Mouse (Mus musculus): Measurements from ENCODE around the gene Klhl21. TPM values are rescaled to one million over a fixed set of nuclear protein-coding genes. Genes with fewer than 3 reads are reported as not detected.

The Klhl21 gene
- total RNA-seq (2021), result 10 to 100 TPM; 86.2 to 91.5 TPM

DNA sequence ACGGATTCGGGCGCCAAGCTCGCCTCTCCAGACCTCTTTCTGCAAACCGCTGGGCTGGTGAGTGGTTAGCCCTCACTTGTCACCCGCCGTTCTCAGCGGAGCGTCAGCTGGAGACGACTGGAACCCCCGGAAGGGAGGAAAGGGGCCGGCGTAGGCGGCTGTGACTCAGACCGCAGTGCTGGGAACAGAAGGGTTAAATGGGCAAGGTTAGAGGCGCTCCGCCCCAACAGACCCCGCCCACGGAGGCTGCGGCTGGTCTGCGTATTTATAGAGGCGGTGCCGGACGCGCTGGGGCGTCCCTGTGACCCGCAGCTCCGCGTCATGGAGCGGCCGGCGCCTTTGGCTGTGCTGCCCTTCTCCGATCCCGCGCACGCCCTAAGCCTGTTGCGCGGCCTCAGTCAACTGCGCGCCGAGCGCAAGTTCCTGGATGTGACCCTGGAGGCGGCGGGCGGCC, at the start of gene Klhl21:
Klhl21 (plus strand) TSS at position 182 of the 454 bp plus-strand sequence.
- intact Hi-C loops (cut with DNase I), result loop anchor here (1.0 kb wide), 2 partner anchors 12 to 19 kb away; partner anchors contain the start of genes Phf13 and Zbtb48
- peak; percentile 96 for DNase-seq

DNA sequence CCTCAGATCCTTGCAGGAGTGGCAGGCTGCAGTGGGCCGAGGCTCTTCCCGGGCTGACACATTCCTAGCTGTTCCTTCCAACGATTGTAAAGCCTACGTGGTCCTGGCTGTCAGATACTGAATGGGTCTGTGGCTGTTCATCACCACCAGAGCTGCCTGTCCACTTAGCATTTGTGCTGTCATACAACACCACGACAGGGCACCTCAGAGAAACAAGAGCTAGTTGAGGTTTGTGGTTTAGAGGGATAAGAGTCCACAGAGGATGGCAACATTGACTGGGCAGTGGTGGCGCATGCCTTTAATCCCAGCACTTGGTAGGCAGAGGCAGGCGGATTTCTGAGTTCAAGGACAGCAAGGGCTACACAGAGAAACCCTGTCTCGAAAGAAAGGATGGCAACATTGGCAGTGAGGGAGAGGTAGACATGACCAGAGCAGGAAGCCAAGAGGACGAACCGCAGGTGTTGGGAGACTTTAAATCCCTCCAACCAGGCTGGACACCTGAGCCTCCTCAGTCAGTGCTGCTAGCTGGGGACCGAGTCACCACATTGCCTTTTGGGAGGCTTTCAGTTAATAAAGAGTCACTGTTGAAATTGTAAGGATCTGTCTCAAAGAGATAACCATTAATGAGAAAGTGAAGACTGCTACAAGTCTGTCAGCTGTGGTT, 48.6 kb upstream of the Klhl21 start:
- no peak for DNase-seq
- intact Hi-C loops (cut with DNase I), result no loop called here

DNA sequence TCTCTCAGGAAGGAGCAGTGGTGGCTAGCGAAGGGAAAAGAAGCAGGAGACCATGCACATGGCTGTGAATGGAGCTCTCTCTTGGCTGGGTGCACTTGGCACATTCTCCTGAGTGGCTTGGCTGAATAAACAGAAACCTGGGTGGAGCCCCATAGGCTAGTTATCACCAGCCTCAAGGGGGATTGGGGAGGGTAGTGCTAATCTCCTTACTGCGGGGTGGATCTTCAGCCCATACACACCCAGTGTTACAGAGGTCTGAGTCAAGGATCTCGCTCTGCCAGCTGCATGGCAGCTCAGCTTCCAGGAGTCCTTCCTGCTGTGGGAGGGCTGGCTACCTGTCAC, 48.1 kb upstream of the Klhl21 start:
- intact Hi-C loops (cut with DNase I), result no loop called here
- DNase-seq, result no peak

DNA sequence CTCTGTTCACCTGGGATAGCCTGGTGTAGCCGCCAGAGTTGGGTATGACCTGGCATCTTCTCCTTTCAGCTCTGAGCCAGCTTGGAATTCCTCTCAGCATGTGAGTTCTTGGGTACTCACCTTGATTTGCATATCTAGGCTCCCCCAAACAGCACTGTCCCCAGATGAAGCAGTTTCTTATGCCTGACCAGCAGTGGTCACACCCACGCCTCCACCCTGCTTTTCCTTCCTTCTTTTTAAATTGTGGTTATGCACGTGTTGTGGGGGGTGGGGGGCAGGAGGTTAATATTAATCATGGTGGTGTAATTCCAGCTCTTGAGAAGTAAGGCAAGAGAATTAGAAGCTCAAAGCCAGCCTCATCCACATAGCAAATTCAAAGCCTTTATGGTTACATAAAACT, 45.8 kb upstream of the Klhl21 start:
- intact Hi-C loops (cut with DNase I), result no loop called here

DNA sequence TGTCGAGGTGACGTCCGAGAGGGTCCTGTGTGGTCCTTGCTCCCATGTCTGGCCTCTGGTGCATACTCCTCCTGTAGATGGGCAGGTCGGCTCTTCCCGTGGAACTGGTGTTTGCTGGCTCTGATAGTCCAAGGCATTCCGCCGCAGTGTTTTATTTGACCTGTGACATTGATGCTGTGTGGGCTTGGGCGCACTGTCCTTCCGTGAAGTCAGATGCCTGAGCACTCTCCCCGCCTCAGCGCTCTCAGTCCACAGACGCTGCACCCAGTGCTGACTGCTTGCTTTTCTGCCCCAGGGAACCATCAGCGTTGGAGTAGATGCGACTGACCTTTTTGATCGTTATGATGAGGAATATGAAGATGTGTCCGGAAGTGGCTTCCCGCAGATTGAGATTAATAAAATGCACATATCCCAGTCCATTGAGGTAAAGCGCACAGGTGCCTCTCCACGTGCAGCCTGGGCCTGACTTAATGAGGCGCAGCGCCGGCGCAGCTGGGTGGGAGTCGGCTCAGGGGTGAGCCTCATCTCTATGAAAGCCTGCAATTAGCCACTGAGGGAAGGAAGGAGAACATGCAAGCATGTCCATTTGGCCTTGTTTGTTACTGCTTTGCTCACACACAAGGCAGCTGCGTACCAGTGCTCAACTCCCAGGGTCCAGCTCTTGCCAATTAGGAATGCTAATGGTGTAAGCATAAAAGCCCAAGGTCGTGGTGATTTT, 40.2 kb upstream of the Klhl21 start:
- no peak for DNase-seq
- intact Hi-C loops (cut with DNase I), result no loop called here

More for the DNA sequence above, 45.8 kb upstream of the Klhl21 start:
- no peak for DNase-seq

DNA sequence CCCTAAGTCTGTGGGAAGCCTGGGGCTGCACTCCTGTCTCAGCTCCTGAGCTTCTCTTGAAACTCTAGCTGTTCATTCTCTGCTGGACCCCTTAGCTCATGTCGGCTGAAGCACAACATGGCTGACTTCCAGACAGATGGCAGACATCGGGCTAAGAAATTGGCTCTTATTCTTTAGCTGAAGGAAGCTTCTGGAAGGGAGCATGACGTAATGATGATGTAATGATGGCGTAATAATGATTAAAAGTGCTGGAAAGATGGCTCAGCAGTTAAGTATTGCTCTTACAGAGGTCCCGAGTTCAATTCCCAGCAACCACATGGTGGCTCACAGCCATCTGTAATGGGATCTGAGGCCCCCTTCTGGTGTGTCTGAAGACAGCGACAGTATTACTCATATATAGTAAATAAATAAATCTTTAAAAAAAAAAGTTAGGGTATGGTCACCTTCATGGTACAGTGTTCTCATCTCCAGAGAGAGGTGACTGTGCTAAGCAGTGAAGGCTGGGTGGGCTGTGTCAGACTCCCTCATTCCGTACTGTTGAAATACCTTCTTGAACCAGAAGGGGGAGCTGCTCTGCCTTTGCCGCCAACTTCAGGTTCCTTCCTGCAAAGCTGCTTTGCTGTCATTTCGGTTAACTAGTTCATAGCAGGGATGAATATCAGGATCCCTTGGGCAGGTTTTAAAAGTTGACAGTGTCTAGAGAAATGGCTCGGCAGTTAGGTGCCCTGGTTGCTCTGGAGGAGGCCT, 36.2 kb upstream of the Klhl21 start:
- DNase-seq, result no peak
- intact Hi-C loops (cut with DNase I), result no loop called here

DNA sequence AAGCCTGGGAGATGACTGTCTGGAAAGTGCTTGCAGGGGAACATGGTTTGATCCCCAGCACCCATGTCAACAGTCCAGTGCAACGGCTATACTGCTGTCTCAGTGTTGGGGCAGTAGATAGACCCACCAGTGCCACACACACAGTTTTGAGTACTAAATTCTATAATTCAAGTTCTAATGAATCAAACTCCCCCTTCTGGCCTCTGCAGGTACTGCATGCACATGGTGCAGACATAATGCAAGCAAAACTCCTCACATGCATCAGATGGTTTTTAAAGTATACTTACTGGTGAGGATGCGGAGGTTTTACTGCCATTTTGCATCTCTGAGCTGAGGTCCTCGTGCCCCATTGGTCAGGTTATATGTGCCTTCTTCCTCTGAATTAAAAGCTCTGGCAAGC, 33.2 kb upstream of the Klhl21 start:
- DNase-seq, result no peak
- intact Hi-C loops (cut with DNase I), result no loop called here

DNA sequence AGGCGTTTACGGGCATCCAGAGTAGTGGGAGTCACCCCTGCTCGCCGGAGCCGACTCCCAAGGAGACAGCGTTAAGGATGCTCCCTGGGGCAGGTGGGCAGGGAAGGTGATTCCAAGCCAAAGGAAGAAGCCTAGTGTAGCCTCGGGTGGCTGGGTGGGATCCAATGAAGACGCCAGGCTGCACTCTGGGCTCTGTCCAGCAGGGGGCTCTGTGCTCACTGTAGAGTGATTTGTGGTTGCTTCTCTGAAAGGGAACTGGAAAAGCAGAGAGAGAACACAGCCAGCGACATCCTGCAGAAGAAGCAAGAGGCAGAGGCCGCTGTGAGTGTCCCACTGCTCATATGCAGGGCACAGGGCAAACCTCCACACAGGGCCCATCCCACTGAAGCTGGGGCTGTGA, 30.9 kb upstream of the Klhl21 start:
- DNase-seq, result peak; percentile 88 to 93
- intact Hi-C loops (cut with DNase I), result no loop called here

DNA sequence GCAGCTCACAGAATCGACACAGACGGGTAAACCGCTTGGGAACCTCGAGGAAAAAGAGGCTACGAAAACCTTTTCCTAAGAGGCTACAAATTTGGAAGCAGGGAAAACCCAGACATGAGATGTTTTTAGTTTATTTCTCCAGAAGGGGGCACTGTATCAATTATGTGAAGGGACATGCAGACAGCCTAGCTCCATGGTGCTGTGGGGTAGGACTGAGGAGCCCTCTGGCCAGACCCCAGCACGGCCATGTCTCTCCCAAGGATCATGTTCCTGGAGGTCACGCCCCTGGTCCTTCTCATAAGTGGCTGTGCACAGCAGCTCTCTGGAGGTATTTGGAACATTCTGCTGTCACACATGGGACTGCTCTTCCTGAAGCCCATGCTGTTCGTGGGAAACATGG, 27.9 kb upstream of the Klhl21 start:
- intact Hi-C loops (cut with DNase I), result loop anchor here (1.0 to 2.0 kb wide), 2 partner anchors 55 to 116 kb away; no protein-coding TSS in a partner anchor
- DNase-seq, result no peak

DNA sequence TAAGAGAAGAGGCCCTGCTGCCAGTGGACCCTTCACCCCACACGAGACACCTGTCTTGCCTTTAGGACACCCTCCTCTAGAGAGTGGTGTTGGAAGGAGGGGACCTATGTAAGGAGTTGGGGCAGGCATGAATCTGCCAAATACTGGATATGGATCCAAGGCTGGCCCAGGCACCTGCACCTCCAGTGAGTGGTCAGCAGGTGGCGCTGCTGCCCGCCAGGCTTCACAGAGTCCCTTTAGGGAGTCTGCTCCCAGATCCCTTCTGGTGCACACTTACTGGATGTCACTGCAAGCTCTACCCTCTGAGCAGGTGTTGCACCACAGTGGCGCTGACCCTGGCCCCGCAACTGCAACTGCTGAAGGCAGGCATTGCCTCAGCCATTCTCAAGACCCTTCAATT, 27.2 kb upstream of the Klhl21 start:
- intact Hi-C loops (cut with DNase I), result loop anchor here (1.0 to 2.0 kb wide), 2 partner anchors 54 to 115 kb away; no protein-coding TSS in a partner anchor
- DNase-seq, result peak; percentile 85 to 88

DNA sequence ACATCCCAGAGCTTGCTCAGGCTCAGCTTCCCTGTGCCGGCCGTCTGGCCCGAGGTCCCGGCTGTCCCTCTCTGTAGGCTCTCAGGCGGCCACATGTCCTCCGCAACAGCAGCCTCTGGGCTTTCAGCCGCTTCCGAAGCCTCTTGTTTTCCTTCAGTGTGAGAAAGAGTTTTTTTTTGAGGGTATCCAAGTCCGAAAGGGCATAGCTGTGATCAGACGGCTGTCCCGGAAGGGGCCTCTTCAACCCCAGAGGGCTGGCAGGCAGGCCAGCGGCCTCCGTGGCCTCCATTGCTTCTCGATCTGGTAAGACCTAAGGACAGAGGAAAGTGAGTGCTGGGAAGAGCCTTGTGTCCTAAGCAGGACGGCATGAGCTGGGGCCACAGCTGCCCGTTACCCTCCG, 25.6 kb upstream of the Klhl21 start:
- intact Hi-C loops (cut with DNase I), result no loop called here
- DNase-seq, result no peak

DNA sequence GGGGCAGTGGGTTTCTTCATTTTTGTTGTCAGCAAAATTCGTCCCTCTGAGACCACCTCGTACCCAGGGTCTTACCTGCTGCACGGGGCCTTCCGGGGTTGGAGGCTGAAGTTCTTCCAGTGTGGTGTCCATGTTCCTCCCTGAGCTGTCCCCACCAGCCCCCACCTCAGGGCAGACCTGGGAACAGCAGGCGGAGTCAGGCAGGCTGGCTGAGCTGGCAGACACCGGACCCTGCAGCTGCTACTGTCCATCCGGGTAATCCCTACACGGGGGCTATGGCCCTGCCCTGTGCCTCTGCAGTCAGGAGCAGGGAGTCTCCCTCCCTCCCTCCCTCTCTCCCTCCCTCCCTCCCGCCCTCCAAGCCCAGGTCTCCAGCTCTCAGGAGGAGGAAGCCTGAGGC, 25.0 kb upstream of the Klhl21 start:
- intact Hi-C loops (cut with DNase I), result no loop called here
- DNase-seq, result no peak

DNA sequence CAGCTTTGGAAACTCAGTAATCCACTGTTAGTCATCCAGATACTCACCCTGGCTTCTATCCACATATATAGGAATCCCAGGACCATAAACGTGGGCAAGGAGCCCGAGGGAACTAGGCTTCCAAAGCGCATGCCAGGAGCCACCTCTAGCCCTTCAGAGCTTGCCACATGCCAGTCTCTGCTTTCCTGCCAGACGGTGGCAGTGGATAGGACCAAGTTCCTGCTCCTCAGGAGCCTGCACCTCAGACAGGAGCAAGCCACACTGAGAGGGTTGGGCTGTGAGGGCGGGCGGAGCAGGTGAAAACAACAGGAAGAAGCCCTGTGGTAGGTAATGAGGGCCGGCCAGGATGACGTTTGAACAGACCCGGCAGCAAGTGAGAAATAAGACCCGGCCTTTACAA, 22.7 kb upstream of the Klhl21 start:
- DNase-seq, result no peak
- intact Hi-C loops (cut with DNase I), result loop anchor here (2.0 kb wide), 1 partner anchor 53 kb away; the partner anchor contains the start of genes Nol9 and Tas1r1

DNA sequence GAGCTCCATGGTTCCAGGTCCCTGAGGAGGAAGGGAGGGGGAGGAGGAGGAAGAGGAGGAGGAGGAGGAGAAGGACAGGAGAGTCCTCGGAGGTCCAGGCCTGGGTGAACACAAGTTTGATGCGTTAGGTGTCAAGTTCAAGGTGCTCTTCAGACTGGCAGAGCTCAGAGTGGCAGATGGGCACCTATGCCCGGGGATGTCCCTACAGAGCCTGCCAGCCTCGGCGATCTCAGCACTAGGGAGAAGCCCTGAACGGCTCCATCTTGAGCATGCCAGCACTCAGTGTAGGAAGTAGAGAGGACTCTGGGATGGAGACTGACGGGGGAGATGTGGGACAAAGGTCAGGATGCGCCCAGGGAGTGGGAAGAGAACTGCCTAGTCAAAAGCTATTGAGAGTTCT, 22.0 kb upstream of the Klhl21 start:
- no peak for DNase-seq
- intact Hi-C loops (cut with DNase I), result loop anchor here (2.0 kb wide), 1 partner anchor 52 kb away; the partner anchor contains the start of genes Nol9 and Tas1r1

DNA sequence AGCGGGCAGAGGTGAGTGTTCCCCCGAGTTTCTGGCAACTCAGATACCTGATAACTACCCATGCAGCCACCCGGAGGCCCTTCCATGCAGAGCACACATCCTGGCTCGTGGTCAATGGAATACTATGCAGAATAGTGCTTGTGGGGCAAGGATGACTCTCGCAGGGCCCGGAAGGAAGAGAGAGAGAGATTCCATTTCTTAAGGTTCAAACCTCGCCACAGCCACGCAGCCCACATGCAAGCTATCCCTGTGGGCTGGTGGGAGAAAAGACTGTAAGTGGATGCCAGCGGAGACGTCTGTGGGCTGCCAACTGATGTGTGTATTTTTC, 20.6 kb upstream of the Klhl21 start:
- intact Hi-C loops (cut with DNase I), result loop anchor here (2.0 kb wide), 1 partner anchor 41 kb away; no protein-coding TSS in a partner anchor
- no peak for DNase-seq

DNA sequence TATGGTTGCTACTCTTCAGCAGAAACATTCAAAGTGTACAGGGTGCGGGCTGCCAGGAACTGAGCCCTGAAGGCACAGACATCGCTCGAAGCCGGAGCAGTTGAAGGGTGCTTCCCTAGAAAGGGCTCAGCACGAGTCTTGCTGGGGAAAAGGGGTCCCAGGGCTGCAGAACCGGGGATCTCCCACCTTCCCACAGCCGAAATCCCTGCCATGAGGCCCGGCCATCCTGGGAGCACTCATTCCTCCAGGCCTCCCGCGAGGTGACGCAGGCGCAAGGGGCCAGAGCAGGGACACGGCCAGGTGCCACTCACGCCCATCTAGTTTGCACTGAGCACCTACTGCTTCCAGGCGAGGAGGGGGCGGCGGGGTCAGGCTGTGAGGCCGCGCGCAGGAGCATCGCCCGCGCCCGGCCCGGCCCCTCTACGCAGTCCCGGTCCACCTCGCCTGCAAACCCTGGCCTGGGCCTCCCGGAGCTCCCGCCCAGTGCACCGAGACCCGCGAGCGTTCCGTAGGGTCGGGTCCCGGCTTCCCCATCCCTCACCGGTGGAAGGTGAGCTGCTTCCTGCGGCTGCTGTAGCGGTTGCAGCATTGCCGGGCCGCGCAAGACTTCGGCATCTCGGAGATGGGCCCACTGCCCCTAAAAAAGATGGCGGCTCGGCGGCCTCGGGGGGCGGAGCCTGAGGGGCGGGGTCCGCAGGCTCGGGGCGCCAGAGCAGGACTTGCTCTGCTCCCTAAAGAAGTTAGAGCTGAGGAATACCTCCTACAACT, 20.1 kb upstream of the Klhl21 start, which contains the start of gene Thap3:
Thap3 (minus strand) TSS at position 656 of the 768 bp plus-strand sequence.
- intact Hi-C loops (cut with DNase I), result loop anchor here (2.0 kb wide), 1 partner anchor 40 kb away; no protein-coding TSS in a partner anchor

DNA sequence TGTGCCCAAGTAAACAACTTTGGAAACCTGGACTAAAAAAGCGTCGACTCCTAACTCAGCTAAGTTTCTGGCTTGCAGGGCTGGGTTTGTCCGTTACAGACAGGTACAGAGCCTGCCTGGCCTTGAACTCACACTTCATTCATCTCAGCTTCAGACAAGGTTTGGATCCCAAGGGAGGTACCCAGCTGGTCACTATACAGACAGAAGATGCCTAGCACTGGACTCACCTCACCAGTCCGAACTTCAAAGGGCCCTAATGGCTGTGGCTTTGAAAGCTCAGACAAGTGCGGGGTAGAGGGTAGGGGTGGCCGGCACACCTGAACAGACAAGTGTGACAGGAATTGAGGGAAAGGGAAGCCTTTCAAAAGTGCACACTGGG, 19.5 kb upstream of the Klhl21 start:
- no peak for DNase-seq
- intact Hi-C loops (cut with DNase I), result loop anchor here (2.0 kb wide), 1 partner anchor 40 kb away; no protein-coding TSS in a partner anchor

More for the DNA sequence above, 20.1 kb upstream of the Klhl21 start, which contains the start of gene Thap3:
- DNase-seq, result peak; percentile 91 to 92

DNA sequence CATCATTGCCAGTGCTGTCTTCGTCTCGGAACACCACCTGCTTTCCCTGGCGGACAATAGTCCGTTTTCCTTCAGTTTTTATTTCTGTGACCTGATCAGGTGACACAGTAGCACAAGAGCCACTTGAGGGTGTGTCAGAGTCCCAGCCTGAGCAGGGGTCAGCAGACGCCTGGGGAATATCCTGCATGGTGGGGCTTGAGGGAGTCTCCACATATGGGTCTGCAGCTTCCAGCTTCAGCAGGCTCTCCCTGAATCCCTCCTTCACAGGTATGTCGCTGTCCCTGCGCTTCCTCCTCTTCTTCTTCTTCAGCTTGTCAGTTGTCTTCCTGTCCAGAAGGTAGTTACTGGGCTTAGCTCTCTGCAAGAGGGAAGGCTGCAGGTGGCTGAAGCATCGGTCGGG, 16.5 kb upstream of the Klhl21 start:
- intact Hi-C loops (cut with DNase I), result no loop called here
- no peak for DNase-seq

DNA sequence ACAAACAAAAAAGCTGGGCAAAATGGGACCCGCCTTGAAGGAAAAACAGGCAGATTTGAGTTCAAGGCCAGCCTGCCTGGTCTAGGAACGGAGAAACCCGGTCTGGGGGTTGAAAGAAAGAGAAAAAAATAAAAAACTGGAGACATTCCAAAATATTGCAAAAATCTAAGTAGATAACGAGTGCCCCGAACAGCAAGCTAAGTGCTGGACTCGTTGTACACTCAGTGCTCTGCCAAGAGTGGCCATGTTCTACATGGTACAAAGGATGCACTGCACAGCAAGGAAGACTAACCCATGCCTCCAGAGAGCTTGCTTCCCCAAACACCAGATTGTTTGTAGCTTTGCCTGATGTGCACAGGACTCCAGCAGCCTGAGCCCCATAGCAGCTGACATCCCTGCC, 15.6 kb upstream of the Klhl21 start:
- DNase-seq, result no peak
- intact Hi-C loops (cut with DNase I), result no loop called here

Measured in heart, postnatal 36 days (tissue).